ENCODE assay signal across 8 mouse cellular contexts in genomic region chr5:53672352-53672751, GRCm38 (mm10). TPM values are rescaled to one million over a fixed set of nuclear protein-coding genes. Genes with fewer than 3 reads are reported as not detected.
DNase-seq lines count a peak whose midpoint lies in the region; ATAC-seq and TF ChIP-seq lines count a peak whose summit lies in the region.

No protein-coding gene starts in this region.

- no peak overlapping the region for H3K27ac ChIP-seq in intestine, embryonic 16.5 days (ENCODE audit: low read length)
- no peak overlapping the region for H3K27ac ChIP-seq in midbrain, embryonic 13.5 days
- no peak overlapping the region for H3K27ac ChIP-seq in spleen, adult 2 months (ENCODE audit: insufficient read depth, low read length)

- TF ChIP-seq CTCF in spleen, adult 2 months (IDR thresholded peaks at IDR 0.05; ENCODE audit: extremely low read depth, insufficient read depth, insufficient read length, insufficient replicate concordance), result peak; percentile 60; the same call in 1 of the 2 replicates

- intact Hi-C loops in heart, postnatal 25 days (cut with DNase I), result loop anchor here (1.0 to 5.0 kb wide), 2 partner anchors 75 to 317 kb away; no protein-coding TSS in a partner anchor
- intact Hi-C loops in left cerebral cortex, postnatal 14 days (cut with DNase I), result loop anchor here (10.0 kb wide), 2 partner anchors 318 to 442 kb away; no protein-coding TSS in a partner anchor

- H3K36me3 ChIP-seq in intestine, embryonic 16.5 days (ENCODE audit: control insufficient read depth, insufficient read depth, low read length), result no peaks in the 10 kb centered on the region
- H3K36me3 ChIP-seq in midbrain, embryonic 13.5 days, result no peaks in the 10 kb centered on the region
- no peaks in the 10 kb centered on the region for H3K36me3 ChIP-seq in spleen, adult 2 months (ENCODE audit: control insufficient read depth, insufficient read depth, low read length)

- H3K27me3 ChIP-seq in intestine, embryonic 16.5 days (replicated peaks; ENCODE audit: control insufficient read depth, insufficient read depth, low read length), result no peaks in the 10 kb centered on the region
- no peaks in the 10 kb centered on the region for H3K27me3 ChIP-seq in midbrain, embryonic 13.5 days
- H3K27me3 ChIP-seq in spleen, adult 2 months (ENCODE audit: control insufficient read depth, insufficient read depth, low read length), result no peaks in the 10 kb centered on the region

- no peak overlapping the region for H3K9ac ChIP-seq in intestine, embryonic 16.5 days (ENCODE audit: low read depth, low read length)
- H3K9ac ChIP-seq in midbrain, embryonic 13.5 days (replicated peaks), result no peak overlapping the region

- TF ChIP-seq POLR2A in spleen, adult 2 months (IDR thresholded peaks at IDR 0.05; ENCODE audit: low read depth, low read length), result no peak

- no peaks in the 10 kb centered on the region for H3K4me1 ChIP-seq in intestine, embryonic 16.5 days (ENCODE audit: control insufficient read depth, insufficient read depth, low read length)
- H3K4me1 ChIP-seq in midbrain, embryonic 13.5 days (replicated peaks), result no peaks in the 10 kb centered on the region
- no peaks in the 10 kb centered on the region for H3K4me1 ChIP-seq in spleen, adult 2 months (ENCODE audit: control insufficient read depth, insufficient read depth, insufficient read length)

- no peaks in the 10 kb centered on the region for H3K9me3 ChIP-seq in intestine, embryonic 16.5 days (ENCODE audit: control insufficient read depth, low read length)
- H3K9me3 ChIP-seq in midbrain, embryonic 13.5 days, result no peaks in the 10 kb centered on the region

- peak; percentile 93 for DNase-seq in heart, adult 11 months
- no peak for DNase-seq in heart, postnatal 25 days (ENCODE audit: low spot score)
- peak; percentile 19 for DNase-seq in gastrocnemius, postnatal 25 days
- DNase-seq in left cerebral cortex, postnatal 14 days (ENCODE audit: low spot score in 2 of 2), result peak; percentile 71 to 78
- peak; percentile 3 to 25 for DNase-seq in spleen, adult 2 months (ENCODE audit: low read depth in 1 of 2, low spot score in 2 of 2)

- no peak overlapping the region for H3K4me2 ChIP-seq in intestine, embryonic 16.5 days (ENCODE audit: low read depth, low read length)
- no peak overlapping the region for H3K4me2 ChIP-seq in midbrain, embryonic 13.5 days (replicated peaks)

- WGBS in intestine, embryonic 16.5 days, result 24% methylated on average over 5 of the region's 5 CpGs
- WGBS in midbrain, embryonic 13.5 days, result 28% methylated on average over 5 of the region's 5 CpGs
- WGBS in spleen, adult 2 months, result 25% methylated on average over 5 of the region's 5 CpGs

- H3K4me3 ChIP-seq in intestine, embryonic 16.5 days (ENCODE audit: low read length), result no peak overlapping the region
- H3K4me3 ChIP-seq in midbrain, embryonic 13.5 days (replicated peaks), result no peak overlapping the region
- H3K4me3 ChIP-seq in spleen, adult 2 months (ENCODE audit: extremely low read depth, insufficient read depth, insufficient read length), result no peak overlapping the region

- peak; percentile 95 for ATAC-seq in common myeloid progenitor, adult 5-6 weeks (replicated peaks; ENCODE audit: low read depth, poor library complexity, severe bottlenecking)
- ATAC-seq in intestine, embryonic 16.5 days, result 0 out of 2 replicates have a peak, but pooled peaks have one; percentile 59
- ATAC-seq in midbrain, embryonic 13.5 days, result peak; percentile 85

RNA-seq across cellular contexts. Expression of gene Cckar, which starts 35.2 kb away (rescaled TPM):
- not detected for total RNA-seq in heart, postnatal 25 days (2021)
- not detected in 2 replicates for total RNA-seq in common myeloid progenitor, adult 5-6 weeks (2017)
- total RNA-seq in gastrocnemius, postnatal 25 days (2021), result not detected
- 45.8 and 46.4 TPM in 2 replicates for polyA plus RNA-seq in intestine, embryonic 16.5 days (2015; fragmentation: Nextera tagmentation; extraction: Ambion mirVana)
- under 1 TPM in 1 of 2 experiments, not detected in 1; 0.19 TPM for total RNA-seq in left cerebral cortex, postnatal 14 days (2021)
- polyA plus RNA-seq in midbrain, embryonic 13.5 days (2015; fragmentation: Nextera tagmentation; extraction: Ambion mirVana), result 1.6 and 2.5 TPM in 2 replicates
- polyA plus RNA-seq in spleen, adult 2 months (2012; rRNA removed), result 5.0 and 6.0 TPM in 2 replicates
